Mouse (Mus musculus): ENCODE measurements around the gene Nxpe3.

The Nxpe3 gene

GRCm38 (mm10) chr16:55894893-55895650 is at the start of gene Nxpe3:
Nxpe3 (minus strand) TSS chr16:55895285.
- DNase-seq: peak; percentile 90

GRCm38 (mm10) chr16:55940781-55941180 is 45.7 kb upstream of the Nxpe3 start:
- DNase-seq: no peak

GRCm38 (mm10) chr16:55939703-55940102 is 44.6 kb upstream of the Nxpe3 start:
- no peak for DNase-seq

- DNase-seq: no peak
Observed at GRCm38 (mm10) chr16:55938761-55939160, 43.7 kb upstream of the Nxpe3 start.

GRCm38 (mm10) chr16:55934453-55935037 is 39.5 kb upstream of the Nxpe3 start, which contains the start of gene Cep97:
Cep97 (minus strand) TSS chr16:55934855.
- peak; percentile 89 to 91 for DNase-seq

- peak; percentile 64 to 65 for DNase-seq
Observed at GRCm38 (mm10) chr16:55933681-55934343, 38.7 kb upstream of the Nxpe3 start.

GRCm38 (mm10) chr16:55924010-55924409 is 28.9 kb upstream of the Nxpe3 start:
- no peak for DNase-seq

GRCm38 (mm10) chr16:55922079-55922478 is 27.0 kb upstream of the Nxpe3 start:
- DNase-seq: no peak

- DNase-seq: no peak
Observed at GRCm38 (mm10) chr16:55914716-55915115, 19.6 kb upstream of the Nxpe3 start.

GRCm38 (mm10) chr16:55910208-55910793 is 15.2 kb upstream of the Nxpe3 start:
- DNase-seq: no peak

GRCm38 (mm10) chr16:55906928-55907679 is 12.0 kb upstream of the Nxpe3 start:
- peak; percentile 45 to 47 for DNase-seq

- DNase-seq: no peak
Observed at GRCm38 (mm10) chr16:55905370-55905769, 10.3 kb upstream of the Nxpe3 start.

GRCm38 (mm10) chr16:55901839-55902756 is 7.0 kb upstream of the Nxpe3 start:
- no peak for DNase-seq

GRCm38 (mm10) chr16:55898385-55899002 is 3.4 kb upstream of the Nxpe3 start:
- DNase-seq: no peak

GRCm38 (mm10) chr16:55895651-55896095 is 588 bp upstream of the Nxpe3 start:
- DNase-seq: no peak

- DNase-seq: peak; percentile 16 to 25
Observed at GRCm38 (mm10) chr16:55894536-55894892, 571 bp downstream of the Nxpe3 start.

GRCm38 (mm10) chr16:55893410-55894107 is 1.5 kb downstream of the Nxpe3 start:
- no peak for DNase-seq

GRCm38 (mm10) chr16:55892484-55892883 is 2.6 kb downstream of the Nxpe3 start:
- DNase-seq: peak; percentile 37 to 42

- DNase-seq: no peak
Observed at GRCm38 (mm10) chr16:55891346-55891745, 3.7 kb downstream of the Nxpe3 start.

Data from B cell, adult 2 months (primary cell).